ENCODE assay signal across 8 mouse cellular contexts in the genomic region with DNA sequence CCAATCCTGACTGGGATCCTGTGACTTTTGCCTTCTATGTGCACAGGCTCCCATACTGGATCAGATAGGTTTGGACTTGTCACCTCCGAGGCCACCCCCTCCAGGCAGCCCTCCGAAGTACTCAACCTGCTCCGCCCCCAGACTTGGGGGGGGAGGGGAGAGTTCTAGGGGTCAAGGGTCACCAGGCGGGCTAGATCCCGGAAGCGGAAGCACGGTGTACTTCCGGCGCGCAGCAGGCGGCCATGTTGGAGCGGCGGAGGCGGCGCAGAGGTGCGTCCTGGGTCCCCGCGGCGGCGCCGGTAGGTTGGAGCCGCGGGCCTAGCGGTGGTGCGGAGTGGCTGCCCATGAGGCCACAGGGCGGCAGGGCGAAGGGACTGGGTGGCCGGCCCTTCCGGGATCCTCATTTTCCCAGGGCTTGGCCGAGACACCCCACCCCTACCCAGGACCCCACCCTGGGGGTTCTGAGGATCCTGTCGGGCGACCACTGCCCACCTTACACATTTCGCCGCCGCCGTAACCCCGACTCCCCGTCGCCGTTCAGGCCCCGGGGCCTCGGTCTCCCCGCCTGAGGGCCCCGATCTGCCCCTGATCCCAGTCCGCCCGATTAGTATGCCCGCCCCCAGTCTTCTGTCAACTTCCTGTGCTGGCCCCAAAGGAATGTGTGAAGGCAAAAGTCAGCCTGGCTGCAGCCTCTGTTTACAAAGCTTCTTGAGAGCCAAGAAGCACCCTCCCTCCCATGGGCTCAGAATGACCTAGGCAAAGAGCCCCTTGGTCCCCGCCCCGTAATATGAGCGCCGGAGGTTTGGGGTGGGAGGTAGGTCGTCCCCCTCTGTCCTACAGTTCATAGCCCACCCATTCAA. TPM values are rescaled to one million over a fixed set of nuclear protein-coding genes. Genes with fewer than 3 reads are reported as not detected.
A peak's percentile ranks its signal among the peaks of the same experiment; 100 is the strongest.
DNase-seq lines count a peak whose midpoint lies in the region; ATAC-seq and TF ChIP-seq lines count a peak whose summit lies in the region.

Gene Ccdc71, plus strand, starts transcription at position 209 of the 860 bp plus-strand sequence.

- 3% methylated on average over 51 of the region's 52 CpGs for WGBS in forebrain, postnatal 0 days
- WGBS in neural tube, embryonic 14.5 days: under 1% methylated on average over 42 of the region's 52 CpGs

- peak within 1 kb of the TSS; percentile 99 for H3K9ac ChIP-seq in ES-E14 (ENCODE audit: insufficient read depth, low read depth, low read length, poor library complexity, severe bottlenecking)
- H3K9ac ChIP-seq in forebrain, postnatal 0 days: peak within 1 kb of the TSS; percentile 80
- H3K9ac ChIP-seq in neural tube, embryonic 14.5 days (replicated peaks; ENCODE audit: low read depth, low read length): peak within 1 kb of the TSS; percentile 72

- TF ChIP-seq CTCF in forebrain, postnatal 0 days (IDR thresholded peaks at IDR 0.05; ENCODE audit: low read depth): no peak

- no peaks in the 10 kb centered on the region for H3K27me3 ChIP-seq in forebrain, postnatal 0 days (ENCODE audit: insufficient read depth, low read length)
- no peaks in the 10 kb centered on the region for H3K27me3 ChIP-seq in neural tube, embryonic 14.5 days (ENCODE audit: control insufficient read depth, insufficient read depth, low read length)

- in situ Hi-C loops in ES-E14 (cut with MboI; ENCODE audit: low sequenced_read_pairs in 2 of 2, unreplicated experiment in 2 of 2): no loop called here

- no peaks in the 10 kb centered on the region for H3K9me3 ChIP-seq in ES-E14 (ENCODE audit: control insufficient read depth, insufficient read depth, low read depth, low read length)
- H3K9me3 ChIP-seq in forebrain, postnatal 0 days (ENCODE audit: low read length): no peaks in the 10 kb centered on the region
- no peaks in the 10 kb centered on the region for H3K9me3 ChIP-seq in neural tube, embryonic 14.5 days (ENCODE audit: control insufficient read depth, low read length)

- H3K36me3 ChIP-seq in ES-E14 (ENCODE audit: control insufficient read depth, insufficient read depth, low read length, poor library complexity, severe bottlenecking): peaks cover 14% of the 10 kb centered on the region
- H3K36me3 ChIP-seq in forebrain, postnatal 0 days (ENCODE audit: insufficient read depth): peaks cover 27% of the 10 kb centered on the region
- H3K36me3 ChIP-seq in neural tube, embryonic 14.5 days (ENCODE audit: control insufficient read depth, insufficient read depth, low read length): peaks cover 10% of the 10 kb centered on the region

- peak; percentile 87 for DNase-seq in ES-E14 (ENCODE audit: low read depth, low spot score)
- peak; percentile 87 to 89 for DNase-seq in cerebellum, adult 18-20 months
- DNase-seq in forebrain, postnatal 0 days: peak; percentile 92
- DNase-seq in heart, postnatal 36 days: peak; percentile 86 to 88
- DNase-seq in layer of hippocampus, adult 18-20 months (ENCODE audit: low spot score in 2 of 2): peak; percentile 80 to 89
- peak; percentile 85 to 89 for DNase-seq in lung, adult 18-20 months
- peak; percentile 91 for DNase-seq in testis, postnatal 10 days (ENCODE audit: low spot score)

- peak within 1 kb of the TSS; percentile 83 to 99 for H3K4me3 ChIP-seq in ES-E14 (ENCODE audit: insufficient read depth in 1 of 2, low read depth in 1 of 2, low read length in 2 of 2, poor library complexity in 1 of 2, severe bottlenecking in 1 of 2)
- peak within 1 kb of the TSS; percentile 79 for H3K4me3 ChIP-seq in forebrain, postnatal 0 days (ENCODE audit: low read depth, low read length)
- H3K4me3 ChIP-seq in neural tube, embryonic 14.5 days (ENCODE audit: low read depth, low read length): peak within 1 kb of the TSS; percentile 69

- intact Hi-C loops in heart, postnatal 36 days (cut with DNase I): loop anchor here (1.0 kb wide), 1 partner anchor 18 kb away; no protein-coding TSS in a partner anchor

- H3K27ac ChIP-seq in ES-E14 (ENCODE audit: insufficient read depth, low read depth, low read length, poor library complexity, severe bottlenecking): peak within 1 kb of the TSS; percentile 92
- H3K27ac ChIP-seq in forebrain, postnatal 0 days (ENCODE audit: low read depth, low read length): peak within 1 kb of the TSS; percentile 76
- peak within 1 kb of the TSS; percentile 73 for H3K27ac ChIP-seq in neural tube, embryonic 14.5 days (ENCODE audit: low read depth, low read length)

- ATAC-seq in forebrain, postnatal 0 days: peak; percentile 94
- ATAC-seq in neural tube, embryonic 14.5 days (ENCODE audit: low read depth): peak; percentile 81

- peaks cover 7 to 26% of the 10 kb centered on the region in 2 experiments for H3K4me1 ChIP-seq in ES-E14 (ENCODE audit: control insufficient read depth in 2 of 2, insufficient read depth in 2 of 2, low read length in 2 of 2, poor library complexity in 1 of 2)
- H3K4me1 ChIP-seq in forebrain, postnatal 0 days (ENCODE audit: insufficient read depth): 0 out of 2 replicates have a peak, but pooled peaks cover 8% of the 10 kb centered on the region
- peaks cover 10% of the 10 kb centered on the region for H3K4me1 ChIP-seq in neural tube, embryonic 14.5 days (ENCODE audit: control insufficient read depth, insufficient read depth, low read length)

- H3K4me2 ChIP-seq in forebrain, postnatal 0 days (ENCODE audit: low read depth): peak within 1 kb of the TSS; percentile 88
- H3K4me2 ChIP-seq in neural tube, embryonic 14.5 days (ENCODE audit: low read depth, low read length): peak within 1 kb of the TSS; percentile 68

TF ChIP-seq in ES-E14, 5 proteins besides CTCF, POLR2A, EP300 and RAD21:
- TF ChIP-seq CHD2 (IDR thresholded peaks at IDR 0.05; ENCODE audit: low read depth, low read length): peak; percentile 86
- no peak for TF ChIP-seq ZNF384 (IDR thresholded peaks at IDR 0.05; ENCODE audit: low read depth, low read length)
- TF ChIP-seq ZC3H11A (IDR thresholded peaks at IDR 0.05; ENCODE audit: borderline replicate concordance, low read depth, low read length): no peak
- no peak for TF ChIP-seq MAFK (IDR thresholded peaks at IDR 0.05; ENCODE audit: insufficient read depth, low read depth, low read length)
- TF ChIP-seq HCFC1 (IDR thresholded peaks at IDR 0.05; ENCODE audit: borderline replicate concordance, insufficient read depth, low read length): peak; percentile 79; the same call in 1 of the 2 replicates
TF ChIP-seq in ES-E14: peak in this region for 2.

RNA-seq across cellular contexts. Expression of gene Ccdc71, which starts in this region (rescaled TPM):
- total RNA-seq in ES-E14 (2012; rRNA removed): 16.7 and 18.6 TPM in 2 replicates
- 37.2 and 38.7 TPM in 2 replicates for total RNA-seq in forebrain, postnatal 0 days (2014; rRNA removed)
- 51.6 and 55.8 TPM in 2 replicates for polyA plus RNA-seq in forebrain, postnatal 0 days (2015; fragmentation: Nextera tagmentation; extraction: Ambion mirVana)
- 10 to 100 TPM; 22.9 to 24.1 TPM for total RNA-seq in heart, postnatal 36 days (2021)
- 10 to 100 TPM; 34.7 to 40.2 TPM for total RNA-seq in layer of hippocampus, adult 18-20 months (2021)
- 50.4 and 55.1 TPM in 2 replicates for polyA plus RNA-seq in neural tube, embryonic 14.5 days (2014; fragmentation: Nextera tagmentation; extraction: Ambion mirVana)

Comparison
In these comparisons a context has a peak if more than half of its experiments do, and no peak if none do; other contexts are left out.
1. Peak in every context shown above with its lines: DNase-seq, ATAC-seq, H3K4me3 ChIP-seq and H3K27ac ChIP-seq.